In the genomic region with DNA sequence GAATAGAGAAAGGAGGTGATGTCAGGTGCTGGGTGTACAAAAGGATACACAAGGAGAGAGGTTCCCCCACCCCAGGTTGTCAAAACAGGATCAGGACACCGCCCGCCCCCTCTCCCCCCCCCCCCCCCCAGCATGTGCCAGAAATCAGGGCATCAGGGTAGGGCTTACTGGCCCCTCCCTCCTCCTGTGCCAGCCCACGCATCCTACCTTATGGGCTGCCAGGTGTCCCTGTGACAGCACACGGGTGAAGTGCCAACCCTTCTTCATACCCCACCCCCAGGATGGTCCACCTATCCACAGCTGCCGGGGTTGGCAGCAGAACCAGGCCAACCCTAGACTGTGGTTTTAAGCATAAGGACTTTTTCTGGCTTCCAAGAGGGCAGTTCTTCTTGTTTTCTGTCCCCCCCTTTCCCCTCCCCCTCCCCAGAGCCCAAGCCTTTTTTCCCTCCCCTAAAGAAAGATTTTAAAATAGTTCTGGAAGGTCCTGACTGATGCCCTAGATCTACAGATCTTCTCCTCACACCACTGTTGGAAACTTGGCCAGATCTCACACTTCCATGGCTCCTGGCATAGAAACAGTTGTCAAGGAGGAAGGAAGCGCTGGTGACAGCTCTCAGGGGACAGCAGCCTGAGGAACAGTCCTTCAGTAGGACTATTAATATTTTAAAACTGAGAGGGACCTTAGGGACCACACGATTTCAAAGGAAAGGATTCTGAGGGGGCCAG, we compare ENCODE assay signal across 11 mouse cellular contexts. TPM values are rescaled to one million over a fixed set of nuclear protein-coding genes. Genes with fewer than 3 reads are reported as not detected.
DNase-seq lines count a peak whose midpoint lies in the region; ATAC-seq lines count a peak whose summit lies in the region.
"Had no signal": no experiment of that assay in that cellular context is flagged by ENCODE, and none has a peak within 500 bp of the region (broad histone marks: within the 10 kb centered on the region; RNA-seq: fewer than 3 reads in every experiment).

No protein-coding gene starts in this region.

- DNase-seq in heart, adult 11 months: peak; percentile 96
- DNase-seq in kidney, postnatal 36 days: peak; percentile 42 to 45
- DNase-seq in brain, adult 2 months (ENCODE audit: low read depth, low spot score): peak; percentile 93
- peak; percentile 76 to 80 for DNase-seq in cerebellum, postnatal 14 days
- no peak for DNase-seq in liver
- DNase-seq in T-cell, adult 2 months (ENCODE audit: low spot score): no peak

- H3K4me2 ChIP-seq in heart, embryonic 12.5 days: no peak overlapping the region
- no peak overlapping the region for H3K4me2 ChIP-seq in kidney, embryonic 14.5 days (replicated peaks; ENCODE audit: low read depth, low read length)
- H3K4me2 ChIP-seq: limb, embryonic 15.5 days had no signal

- WGBS in heart, embryonic 12.5 days: 70% methylated on average over 5 of the region's 7 CpGs
- 75% methylated on average over 7 of the region's 7 CpGs for WGBS in kidney, embryonic 14.5 days

- H3K27me3 ChIP-seq in heart, embryonic 12.5 days (replicated peaks): no peaks in the 10 kb centered on the region
- no peaks in the 10 kb centered on the region for H3K27me3 ChIP-seq in kidney, embryonic 14.5 days (ENCODE audit: control insufficient read depth, insufficient read depth, low read length)
- H3K27me3 ChIP-seq: limb, embryonic 15.5 days had no signal

- H3K9me3 ChIP-seq in heart, embryonic 12.5 days (replicated peaks): no peaks in the 10 kb centered on the region
- H3K9me3 ChIP-seq in kidney, embryonic 14.5 days (ENCODE audit: control insufficient read depth, low read length): no peaks in the 10 kb centered on the region
- H3K9me3 ChIP-seq: embryonic facial prominence, embryonic 10.5 days; limb, embryonic 15.5 days had no signal

- ATAC-seq in heart, embryonic 12.5 days (ENCODE audit: insufficient number of reproducible peaks, low FRiP score): no peak
- no peak for ATAC-seq in kidney, embryonic 14.5 days (ENCODE audit: low FRiP score, low TSS enrichment)

- H3K36me3 ChIP-seq in heart, embryonic 12.5 days: no peaks in the 10 kb centered on the region; the same call in 1 of the 2 replicates
- no peaks in the 10 kb centered on the region for H3K36me3 ChIP-seq in kidney, embryonic 14.5 days (ENCODE audit: control insufficient read depth, insufficient read depth, low read length)
- H3K36me3 ChIP-seq: limb, embryonic 15.5 days had no signal

- no peak overlapping the region for H3K9ac ChIP-seq in heart, embryonic 12.5 days
- H3K9ac ChIP-seq in kidney, embryonic 14.5 days (ENCODE audit: low read depth, low read length): no peak overlapping the region
- H3K9ac ChIP-seq: limb, embryonic 15.5 days had no signal

- H3K4me3 ChIP-seq in heart, embryonic 12.5 days: no peak overlapping the region
- H3K4me3 ChIP-seq in kidney, embryonic 14.5 days (ENCODE audit: low read length): no peak overlapping the region
- H3K4me3 ChIP-seq: embryonic facial prominence, embryonic 10.5 days; limb, embryonic 15.5 days had no signal

- no peak overlapping the region for H3K27ac ChIP-seq in heart, embryonic 12.5 days (ENCODE audit: poor library complexity, severe bottlenecking)
- no peak overlapping the region for H3K27ac ChIP-seq in kidney, embryonic 14.5 days (ENCODE audit: low read depth, low read length)
- H3K27ac ChIP-seq: embryonic facial prominence, embryonic 10.5 days; limb, embryonic 15.5 days had no signal

- peaks cover 18% of the 10 kb centered on the region for H3K4me1 ChIP-seq in heart, embryonic 12.5 days (replicated peaks)
- no peaks in the 10 kb centered on the region for H3K4me1 ChIP-seq in kidney, embryonic 14.5 days (ENCODE audit: control insufficient read depth, insufficient read depth, low read length)
- H3K4me1 ChIP-seq: limb, embryonic 15.5 days had no signal

RNA-seq across cellular contexts. Expression of gene Rbp7, which starts 7.0 kb away (rescaled TPM):
- polyA plus RNA-seq in heart, embryonic 12.5 days (2016; fragmentation: Nextera tagmentation; extraction: Ambion mirVana): 2.4 and 3.4 TPM in 2 replicates
- 1.1 and 1.8 TPM in 2 replicates for polyA plus RNA-seq in kidney, embryonic 14.5 days (2014; fragmentation: Nextera tagmentation; extraction: Ambion mirVana)
- polyA plus RNA-seq: embryonic facial prominence, embryonic 10.5 days had no signal

RNA-seq across cellular contexts. Expression of gene Tmem274, which starts 15.4 kb away (rescaled TPM):
- polyA plus RNA-seq in heart, embryonic 12.5 days (2016; fragmentation: Nextera tagmentation; extraction: Ambion mirVana): 0.29 and 0.33 TPM in 2 replicates
- 0.38 TPM in 1 of 2 replicates, not detected in the other for polyA plus RNA-seq in kidney, embryonic 14.5 days (2014; fragmentation: Nextera tagmentation; extraction: Ambion mirVana)
- polyA plus RNA-seq: limb, embryonic 15.5 days; small intestine, adult 2 months had no signal

RNA-seq across cellular contexts. Expression of gene Nmnat1, which starts 23.3 kb away (rescaled TPM):
- 12.0 and 14.0 TPM in 2 replicates for polyA plus RNA-seq in heart, embryonic 12.5 days (2016; fragmentation: Nextera tagmentation; extraction: Ambion mirVana)
- polyA plus RNA-seq in kidney, embryonic 14.5 days (2014; fragmentation: Nextera tagmentation; extraction: Ambion mirVana): 12.7 and 15.5 TPM in 2 replicates

RNA-seq across cellular contexts. Expression of gene Lzic, which starts 23.3 kb away (rescaled TPM):
- polyA plus RNA-seq in heart, embryonic 12.5 days (2016; fragmentation: Nextera tagmentation; extraction: Ambion mirVana): 32.1 and 40.9 TPM in 2 replicates
- 45.7 and 47.3 TPM in 2 replicates for polyA plus RNA-seq in kidney, embryonic 14.5 days (2014; fragmentation: Nextera tagmentation; extraction: Ambion mirVana)

RNA-seq across cellular contexts. Expression of gene Ube4b, which starts 35.2 kb away (rescaled TPM):
- polyA plus RNA-seq in heart, embryonic 12.5 days (2016; fragmentation: Nextera tagmentation; extraction: Ambion mirVana): 50.3 and 58.3 TPM in 2 replicates
- 42.9 and 44.9 TPM in 2 replicates for polyA plus RNA-seq in kidney, embryonic 14.5 days (2014; fragmentation: Nextera tagmentation; extraction: Ambion mirVana)

Comparison
In these comparisons a context has a peak if more than half of its experiments do, and no peak if none do; other contexts are left out.
1. DNase-seq: peak in heart, adult 11 months (single experiment), kidney, postnatal 36 days (2 of 2), brain, adult 2 months (single experiment) and cerebellum, postnatal 14 days (2 of 2); none in liver (single experiment) and T-cell, adult 2 months (single experiment).